Mouse (Mus musculus): ENCODE results near the gene Thoc3.

The Thoc3 gene

DNA sequence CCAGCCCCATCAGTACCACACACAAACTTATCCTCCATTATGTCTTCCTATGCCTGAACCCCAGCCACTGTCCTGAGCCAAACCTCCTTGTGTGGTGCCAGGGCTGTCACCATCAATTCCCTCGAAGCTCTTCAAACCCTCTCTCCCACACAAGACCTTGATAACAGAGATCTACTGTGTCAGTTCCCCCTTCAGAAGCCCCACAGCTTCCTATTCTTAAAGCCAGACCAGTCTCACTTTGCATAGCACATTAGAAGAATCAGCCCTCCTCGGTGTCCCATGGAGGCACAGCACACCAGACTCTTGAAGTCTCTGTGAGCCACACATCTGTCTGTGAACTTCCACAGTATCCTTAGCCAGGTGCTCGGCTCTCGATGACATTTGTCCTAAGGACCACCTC, 55.9 kb downstream of the Thoc3 start:
- Histone ChIP-seq H3K4me1 (replicated peaks; ENCODE audit: low read depth, low read length) (no peaks in the 10 kb centered on the region), H3K27me3 (ENCODE audit: insufficient read depth, low read length) (no peaks in the 10 kb centered on the region; the same call in 1 of the 2 replicates), H3K4me3 (replicated peaks; ENCODE audit: low read length) (no peak overlapping the region), H3K9me3 (ENCODE audit: low read length) (peaks cover 17% of the 10 kb centered on the region), H3K36me3 (ENCODE audit: insufficient read depth, low read length) (no peaks in the 10 kb centered on the region)
- TF ChIP-seq POU5F1 (IDR thresholded peaks at IDR 0.05; ENCODE audit: borderline replicate concordance, low read length) (no peak), CTCF (conservative IDR thresholded peaks at IDR 0.05; ENCODE audit: low read length) (no peak)

DNA sequence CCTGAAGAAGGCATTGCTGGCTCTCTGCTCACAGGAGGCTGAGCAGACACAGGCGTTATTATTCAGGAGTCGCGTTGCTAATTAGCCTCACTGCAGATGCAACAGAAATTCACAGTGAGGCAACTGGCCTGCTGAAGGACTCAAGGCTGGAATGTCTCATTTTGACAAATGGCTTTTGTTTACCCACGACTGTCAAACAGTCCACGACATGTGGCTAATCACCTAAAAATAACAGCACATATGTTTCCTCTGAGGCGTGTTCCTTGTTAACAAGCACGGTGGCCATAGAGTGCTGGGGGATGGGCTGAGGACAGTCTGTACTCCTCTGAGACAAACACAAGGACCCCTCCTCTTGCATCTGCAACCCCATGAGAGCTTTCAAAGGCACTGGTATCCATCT, 56.4 kb downstream of the Thoc3 start:
- H3K9me3 ChIP-seq (ENCODE audit: low read length) = peaks cover 21% of the 10 kb centered on the region
- no peak overlapping the region for H3K4me3 ChIP-seq (replicated peaks; ENCODE audit: low read length)
- TF ChIP-seq CTCF (conservative IDR thresholded peaks at IDR 0.05; ENCODE audit: low read length) = no peak
- TF ChIP-seq POU5F1 (IDR thresholded peaks at IDR 0.05; ENCODE audit: borderline replicate concordance, low read length) = no peak
- TF ChIP-seq NANOG (IDR thresholded peaks at IDR 0.05; ENCODE audit: borderline replicate concordance, low read length) = no peak
- H3K4me1 ChIP-seq (replicated peaks; ENCODE audit: low read depth, low read length) = no peaks in the 10 kb centered on the region
- no peaks in the 10 kb centered on the region; the same call in 1 of the 2 replicates for H3K27me3 ChIP-seq (ENCODE audit: insufficient read depth, low read length)
- no peaks in the 10 kb centered on the region for H3K36me3 ChIP-seq (ENCODE audit: insufficient read depth, low read length)

DNA sequence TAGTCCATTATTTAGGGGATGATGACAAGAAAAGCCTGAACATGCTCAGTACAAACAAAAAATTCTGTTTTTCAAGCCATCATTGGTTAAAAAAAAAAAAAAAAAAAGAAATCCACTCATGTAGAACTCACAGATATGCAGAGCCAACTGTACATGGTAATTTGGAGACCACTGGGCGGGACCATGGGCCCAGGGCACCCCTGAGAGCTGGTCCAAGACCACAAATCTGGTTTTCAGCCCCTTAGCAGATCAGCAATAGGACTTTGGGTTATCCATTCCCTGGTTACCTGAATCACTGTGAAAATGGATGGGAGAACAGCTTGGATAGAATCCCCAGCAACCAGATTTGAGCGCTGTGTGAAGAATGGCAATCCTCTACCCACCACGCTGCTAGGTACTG, 57.0 kb downstream of the Thoc3 start:
- no peaks in the 10 kb centered on the region for H3K36me3 ChIP-seq (ENCODE audit: insufficient read depth, low read length)
- no peaks in the 10 kb centered on the region; the same call in 1 of the 2 replicates for H3K27me3 ChIP-seq (ENCODE audit: insufficient read depth, low read length)
- peaks cover 27% of the 10 kb centered on the region for H3K9me3 ChIP-seq (ENCODE audit: low read length)
- TF ChIP-seq NANOG (IDR thresholded peaks at IDR 0.05; ENCODE audit: borderline replicate concordance, low read length) = no peak
- no peak for TF ChIP-seq POU5F1 (IDR thresholded peaks at IDR 0.05; ENCODE audit: borderline replicate concordance, low read length)
- TF ChIP-seq CTCF (conservative IDR thresholded peaks at IDR 0.05; ENCODE audit: low read length) = no peak
- H3K4me1 ChIP-seq (replicated peaks; ENCODE audit: low read depth, low read length) = no peaks in the 10 kb centered on the region
- no peak overlapping the region for H3K4me3 ChIP-seq (replicated peaks; ENCODE audit: low read length)
